Mouse (Mus musculus) intestine, embryonic 14.5 days (tissue): ENCODE results near the gene Mllt3. TPM values are rescaled to one million over a fixed set of nuclear protein-coding genes. Genes with fewer than 3 reads are reported as not detected.

Source experiments
- ATAC-seq: fragments of 200-750 bp; cut with Nextera tagmentation; replicated peaks from 2 replicates; pipeline ENCODE4 v1.8.0; 2017; ENCODE audit warnings: low read depth, moderate number of reproducible peaks, moderate TSS enrichment, moderate library complexity; ENCODE audit not compliant: low FRiP score, low TSS enrichment
- DNase-seq: peaks from one replicate; pipeline ENCODE4 v3.0.0-alpha.2; 2018; ENCODE audit warnings: low spot score
- H3K27ac ChIP-seq: fragments of 300-500 bp; sonication (generic); 2 replicates; pipeline ENCODE4 v1.5.1; 2014; ENCODE audit warnings: low read depth, mild to moderate bottlenecking, control low read depth
- H3K27me3 ChIP-seq: fragments of 300-500 bp; sonication (generic); replicated peaks from 2 replicates; pipeline ENCODE4 v1.6.1; 2014; ENCODE audit warnings: low read length, control low read depth; ENCODE audit not compliant: control insufficient read depth, insufficient read depth
- H3K36me3 ChIP-seq: fragments of 300-500 bp; sonication (generic); 2 replicates; pipeline ENCODE4 v1.6.1; 2014; ENCODE audit warnings: low read length, control low read depth; ENCODE audit not compliant: control insufficient read depth, insufficient read depth
- H3K4me1 ChIP-seq: fragments of 300-500 bp; sonication (generic); replicated peaks from 2 replicates; pipeline ENCODE4 v1.6.1; 2014; ENCODE audit warnings: low read length, control low read depth, mixed read lengths; ENCODE audit not compliant: control insufficient read depth, insufficient read depth
- H3K4me2 ChIP-seq: fragments of 300-500 bp; sonication (generic); 2 replicates; pipeline ENCODE4 v1.6.1; 2014; ENCODE audit warnings: low read length
- H3K4me3 ChIP-seq: fragments of 300-500 bp; sonication (generic); 2 replicates; pipeline ENCODE4 v1.5.1; 2014; ENCODE audit warnings: low read depth, low read length, control low read depth, mixed read lengths
- H3K9ac ChIP-seq: fragments of 300-500 bp; sonication (generic); 2 replicates; pipeline ENCODE4 v1.6.1; 2014; ENCODE audit warnings: mild to moderate bottlenecking, low read length
- H3K9me3 ChIP-seq: fragments of 300-500 bp; sonication (generic); 2 replicates; pipeline ENCODE4 v1.6.1; 2016; ENCODE audit warnings: low read length, control low read depth; ENCODE audit not compliant: control insufficient read depth
- WGBS: fragments of 180-500 bp; shearing (Covaris S2); extraction: QIAGEN DNeasy Blood & Tissue Kit; methylation state at CpG from one replicate; pipeline ENCODE4 v1.1.7; 2014; 5-methylcytosine and 5-hydroxymethylcytosine counted together
- polyA plus RNA-seq: library from polyadenylated mRNA; unstranded; fragments of >200 nt; fragmentation: Nextera tagmentation; extraction: Ambion mirVana; gene quantifications from 2 replicates; pipeline ENCODE4 v1.2.1, GENCODE M21; 2014

The Mllt3 gene
- polyA plus RNA-seq, 1 experiment from 2014 or later, result 31.5 TPM

- Histone ChIP-seq H3K4me2 (no peak overlapping the region), H3K4me1 (peaks cover 5% of the 10 kb centered on the region; the same call in 1 of the 2 replicates), H3K27ac (peak overlapping the region; percentile 23; the same call in 1 of the 2 replicates), H3K9me3 (no peaks in the 10 kb centered on the region), H3K27me3 (no peaks in the 10 kb centered on the region), H3K4me3 (no peak overlapping the region), H3K9ac (no peak overlapping the region), H3K36me3 (peaks cover 2% of the 10 kb centered on the region; the same call in 1 of the 2 replicates)
- DNase-seq (no peak), ATAC-seq (no peak; the same call in 1 of the 2 replicates)
- 39% methylated on average over 11 of the region's 11 CpGs for WGBS
Observed at GRCm38 (mm10) chr4:87767711-87768561, 265.2 kb downstream of the Mllt3 start.

- Histone ChIP-seq H3K9me3 (no peaks in the 10 kb centered on the region), H3K27ac (no peak overlapping the region), H3K4me3 (no peak overlapping the region), H3K27me3 (no peaks in the 10 kb centered on the region), H3K4me1 (peaks cover 5% of the 10 kb centered on the region; the same call in 1 of the 2 replicates), H3K36me3 (no peaks in the 10 kb centered on the region), H3K4me2 (no peak overlapping the region), H3K9ac (no peak overlapping the region)
- no peak for DNase-seq
- WGBS, result 36% methylated on average over 3 of the region's 3 CpGs
- no peak for ATAC-seq
Observed at GRCm38 (mm10) chr4:87765729-87766128, 267.4 kb downstream of the Mllt3 start.

GRCm38 (mm10) chr4:87761075-87761474 lies 272.1 kb downstream of the Mllt3 start:
- WGBS, result 64% methylated on average over 2 of the region's 2 CpGs
- H3K4me1 ChIP-seq, result no peaks in the 10 kb centered on the region
- ATAC-seq (no peak), DNase-seq (no peak)
- no peak overlapping the region for H3K4me3 ChIP-seq
- H3K9me3 ChIP-seq, result no peaks in the 10 kb centered on the region
- no peaks in the 10 kb centered on the region for H3K36me3 ChIP-seq
- no peaks in the 10 kb centered on the region for H3K27me3 ChIP-seq
- H3K4me2 ChIP-seq, result no peak overlapping the region
- no peak overlapping the region for H3K9ac ChIP-seq
- no peak overlapping the region for H3K27ac ChIP-seq

- Histone ChIP-seq H3K27me3 (no peaks in the 10 kb centered on the region), H3K9ac (no peak overlapping the region), H3K4me2 (no peak overlapping the region), H3K36me3 (no peaks in the 10 kb centered on the region), H3K4me1 (no peaks in the 10 kb centered on the region), H3K4me3 (no peak overlapping the region), H3K9me3 (no peaks in the 10 kb centered on the region), H3K27ac (no peak overlapping the region)
- DNase-seq (no peak), ATAC-seq (no peak)
- 76% methylated on average over 1 of the region's 1 CpGs for WGBS
Observed at GRCm38 (mm10) chr4:87760297-87760696, 272.9 kb downstream of the Mllt3 start.

GRCm38 (mm10) chr4:87759625-87760024 lies 273.5 kb downstream of the Mllt3 start:
- H3K27me3 ChIP-seq, result no peaks in the 10 kb centered on the region
- 80% methylated on average over 2 of the region's 2 CpGs for whole genome bisulfite sequencing
- ATAC-seq, result no peak

GRCm38 (mm10) chr4:87759110-87759509 lies 274.1 kb downstream of the Mllt3 start:
- ATAC-seq (no peak), DNase-seq (no peak)
- Histone ChIP-seq H3K9ac (no peak overlapping the region), H3K4me3 (no peak overlapping the region), H3K4me1 (no peaks in the 10 kb centered on the region), H3K4me2 (no peak overlapping the region), H3K27me3 (no peaks in the 10 kb centered on the region), H3K27ac (no peak overlapping the region), H3K9me3 (no peaks in the 10 kb centered on the region), H3K36me3 (no peaks in the 10 kb centered on the region)
- 92% methylated on average over 6 of the region's 6 CpGs for WGBS

More at GRCm38 (mm10) chr4:87759625-87760024, 273.5 kb downstream of the Mllt3 start:
- Histone ChIP-seq H3K36me3 (no peaks in the 10 kb centered on the region), H3K4me3 (no peak overlapping the region), H3K9me3 (no peaks in the 10 kb centered on the region), H3K9ac (no peak overlapping the region), H3K4me2 (no peak overlapping the region), H3K4me1 (no peaks in the 10 kb centered on the region), H3K27ac (no peak overlapping the region)
- no peak for DNase-seq

GRCm38 (mm10) chr4:87751515-87751864 lies 281.7 kb downstream of the Mllt3 start:
- no peaks in the 10 kb centered on the region for H3K9me3 ChIP-seq
- H3K36me3 ChIP-seq, result no peaks in the 10 kb centered on the region
- H3K9ac ChIP-seq, result no peak overlapping the region
- no peak overlapping the region for H3K4me2 ChIP-seq
- WGBS, result 95% methylated on average over 2 of the region's 2 CpGs
- no peaks in the 10 kb centered on the region for H3K27me3 ChIP-seq
- no peaks in the 10 kb centered on the region for H3K4me1 ChIP-seq
- no peak overlapping the region for H3K27ac ChIP-seq
- ATAC-seq (no peak), DNase-seq (no peak)
- no peak overlapping the region for H3K4me3 ChIP-seq

GRCm38 (mm10) chr4:87750856-87751514 lies 282.2 kb downstream of the Mllt3 start:
- no peak for ATAC-seq
- no peaks in the 10 kb centered on the region for H3K4me1 ChIP-seq
- no peak overlapping the region for H3K4me3 ChIP-seq
- H3K4me2 ChIP-seq, result no peak overlapping the region
- no peak for DNase-seq
- H3K9ac ChIP-seq, result no peak overlapping the region
- 88% methylated on average over 5 of the region's 5 CpGs for WGBS
- H3K27ac ChIP-seq, result no peak overlapping the region
- no peaks in the 10 kb centered on the region for H3K36me3 ChIP-seq
- no peaks in the 10 kb centered on the region for H3K9me3 ChIP-seq
- H3K27me3 ChIP-seq, result no peaks in the 10 kb centered on the region
